Mouse (Mus musculus) right cerebral cortex, postnatal 14 days (tissue): ENCODE measurements around the gene Ypel5.

ENCODE experiments used
- DNase-seq: peaks from one replicate; pipeline ENCODE4 v3.0.0; 2022

The Ypel5 gene

GRCm38 (mm10) chr17:72836158-72837115 is at the start of gene Ypel5:
Gene Ypel5 (plus strand): TSS chr17:72836453.
- peak; percentile 98 for DNase-seq

- no peak for DNase-seq
These were observed 48.3 kb upstream of the Ypel5 start for GRCm38 (mm10) chr17:72787886-72788436.

- no peak for DNase-seq
These were observed 43.0 kb upstream of the Ypel5 start for GRCm38 (mm10) chr17:72793278-72793677.

- no peak for DNase-seq
These were observed 41.6 kb upstream of the Ypel5 start for GRCm38 (mm10) chr17:72794660-72795059.

GRCm38 (mm10) chr17:72795392-72796047 is 40.7 kb upstream of the Ypel5 start:
- DNase-seq: no peak

GRCm38 (mm10) chr17:72796506-72796905 is 39.7 kb upstream of the Ypel5 start:
- no peak for DNase-seq

- DNase-seq: no peak
These were observed 38.4 kb upstream of the Ypel5 start for GRCm38 (mm10) chr17:72797867-72798266.

- DNase-seq: no peak
These were observed 26.2 kb upstream of the Ypel5 start for GRCm38 (mm10) chr17:72809942-72810654.

- DNase-seq: peak; percentile 56
These were observed 22.6 kb upstream of the Ypel5 start for GRCm38 (mm10) chr17:72813419-72814315.

GRCm38 (mm10) chr17:72817574-72817973 is 18.7 kb upstream of the Ypel5 start:
- DNase-seq: peak; percentile 34

GRCm38 (mm10) chr17:72819714-72820113 is 16.5 kb upstream of the Ypel5 start:
- no peak for DNase-seq

- DNase-seq: no peak
These were observed 15.8 kb upstream of the Ypel5 start for GRCm38 (mm10) chr17:72820425-72820824.

- no peak for DNase-seq
These were observed 14.3 kb upstream of the Ypel5 start for GRCm38 (mm10) chr17:72821923-72822322.

GRCm38 (mm10) chr17:72826916-72827534 is 9.2 kb upstream of the Ypel5 start:
- DNase-seq: no peak

GRCm38 (mm10) chr17:72828027-72828678 is 8.1 kb upstream of the Ypel5 start:
- no peak for DNase-seq

GRCm38 (mm10) chr17:72828687-72829086 is 7.6 kb upstream of the Ypel5 start:
- no peak for DNase-seq

- DNase-seq: peak; percentile 92
These were observed 973 bp downstream of the Ypel5 start for GRCm38 (mm10) chr17:72837140-72837712.

GRCm38 (mm10) chr17:72837824-72838474 is 1.7 kb downstream of the Ypel5 start:
- no peak for DNase-seq

- no peak for DNase-seq
These were observed 2.7 kb downstream of the Ypel5 start for GRCm38 (mm10) chr17:72839000-72839399.

GRCm38 (mm10) chr17:72844393-72844792 is 8.1 kb downstream of the Ypel5 start:
- no peak for DNase-seq
